In the genomic region with DNA sequence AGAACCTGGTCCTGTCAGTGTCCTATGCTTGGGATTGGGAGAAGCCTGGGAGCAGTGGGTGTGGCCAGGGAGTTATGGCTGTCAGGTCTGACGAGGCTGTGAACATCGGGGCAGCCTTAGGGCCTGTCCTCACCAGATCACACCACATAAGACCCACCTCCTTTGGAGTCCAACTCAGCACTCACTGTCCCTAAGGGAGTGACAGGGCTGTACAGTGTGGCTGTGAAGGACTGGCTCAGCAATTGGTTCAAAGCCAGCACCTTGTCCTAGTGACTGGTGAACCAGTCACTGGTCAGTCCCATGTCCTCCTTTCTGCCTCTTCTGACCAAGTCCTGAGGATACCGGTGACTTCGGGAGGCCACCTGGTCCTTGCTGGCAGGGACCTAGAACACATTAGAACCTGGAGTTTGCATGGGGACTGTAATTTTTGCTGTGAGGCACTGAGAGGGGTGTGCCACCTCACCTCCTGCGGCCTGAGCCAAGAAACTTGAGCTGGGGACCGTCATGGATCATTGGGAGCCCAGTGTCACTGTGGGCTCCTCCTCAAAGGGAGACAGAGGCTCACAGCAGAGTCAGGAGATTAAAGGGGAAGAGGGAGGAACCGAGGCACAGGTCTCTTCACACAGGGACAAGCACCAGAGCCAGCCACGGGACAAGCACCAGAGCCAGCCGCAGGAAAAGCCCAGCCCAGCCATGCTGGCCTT, we compare ENCODE assay signal across 7 mouse cellular contexts. TPM values are rescaled to one million over a fixed set of nuclear protein-coding genes. Genes with fewer than 3 reads are reported as not detected.
A peak's percentile ranks its signal among the peaks of the same experiment; 100 is the strongest.
DNase-seq lines count a peak whose midpoint lies in the region; ATAC-seq and TF ChIP-seq lines count a peak whose summit lies in the region.

No protein-coding gene starts in this region.

- WGBS in lung, embryonic 14.5 days: 56% methylated on average over 9 of the region's 9 CpGs
- WGBS in heart, embryonic 16.5 days: 47% methylated on average over 9 of the region's 9 CpGs
- 57% methylated on average over 9 of the region's 9 CpGs for WGBS in midbrain, embryonic 12.5 days

- H3K27ac ChIP-seq in lung, embryonic 14.5 days (ENCODE audit: low read depth): peak overlapping the region; percentile 99; the same call in 1 of the 2 replicates
- peak overlapping the region; percentile 100 for H3K27ac ChIP-seq in heart, embryonic 16.5 days (ENCODE audit: low read length)
- peak overlapping the region; percentile 95; the same call in 1 of the 2 replicates for H3K27ac ChIP-seq in midbrain, embryonic 12.5 days (replicated peaks)

- H3K36me3 ChIP-seq in lung, embryonic 14.5 days (ENCODE audit: insufficient read depth): 0 out of 2 replicates have a peak, but pooled peaks cover 6% of the 10 kb centered on the region
- H3K36me3 ChIP-seq in heart, embryonic 16.5 days (ENCODE audit: control insufficient read depth, insufficient read depth): no peaks in the 10 kb centered on the region; the same call in 1 of the 2 replicates
- peaks cover 16% of the 10 kb centered on the region for H3K36me3 ChIP-seq in midbrain, embryonic 12.5 days

- 0 out of 2 replicates have a peak overlapping the region, but pooled peaks have one; percentile 91 for H3K4me2 ChIP-seq in lung, embryonic 14.5 days
- no peak overlapping the region for H3K4me2 ChIP-seq in heart, embryonic 16.5 days (ENCODE audit: low read depth, low read length)
- no peak overlapping the region for H3K4me2 ChIP-seq in midbrain, embryonic 12.5 days (replicated peaks)

- no peak overlapping the region for H3K4me3 ChIP-seq in lung, embryonic 14.5 days (ENCODE audit: low read depth, low read length)
- H3K4me3 ChIP-seq in heart, embryonic 16.5 days (ENCODE audit: low read length): no peak overlapping the region
- no peak overlapping the region for H3K4me3 ChIP-seq in midbrain, embryonic 12.5 days

- DNase-seq in lung, embryonic 14.5 days: no peak
- no peak for DNase-seq in lung, adult 18-20 months
- DNase-seq in adrenal gland, postnatal 36 days: peak; percentile 51 to 70
- no peak for DNase-seq in frontal cortex, adult 2 months (ENCODE audit: extremely low spot score in 1 of 2, low spot score in 1 of 2)
- DNase-seq in spleen, adult 18-20 months: no peak

- no peak for ATAC-seq in lung, embryonic 14.5 days (ENCODE audit: insufficient read depth)
- ATAC-seq in heart, embryonic 16.5 days (replicated peaks; ENCODE audit: extremely low read depth, insufficient read depth, low FRiP score): no peak
- ATAC-seq in midbrain, embryonic 12.5 days (ENCODE audit: low FRiP score, low read depth): no peak

- no peak overlapping the region for H3K9ac ChIP-seq in lung, embryonic 14.5 days
- no peak overlapping the region for H3K9ac ChIP-seq in heart, embryonic 16.5 days (ENCODE audit: low read length)
- H3K9ac ChIP-seq in midbrain, embryonic 12.5 days (replicated peaks): no peak overlapping the region

- H3K27me3 ChIP-seq in lung, embryonic 14.5 days (ENCODE audit: insufficient read depth, low read length): no peaks in the 10 kb centered on the region
- no peaks in the 10 kb centered on the region for H3K27me3 ChIP-seq in heart, embryonic 16.5 days (ENCODE audit: control insufficient read depth, insufficient read depth, low read length)
- no peaks in the 10 kb centered on the region for H3K27me3 ChIP-seq in midbrain, embryonic 12.5 days

- H3K9me3 ChIP-seq in lung, embryonic 14.5 days (ENCODE audit: low read depth, low read length): no peaks in the 10 kb centered on the region
- no peaks in the 10 kb centered on the region for H3K9me3 ChIP-seq in heart, embryonic 16.5 days (replicated peaks; ENCODE audit: control insufficient read depth, low read length)
- no peaks in the 10 kb centered on the region for H3K9me3 ChIP-seq in midbrain, embryonic 12.5 days

- TF ChIP-seq CTCF in lung, embryonic 14.5 days (IDR thresholded peaks at IDR 0.05; ENCODE audit: low read depth): no peak

- H3K4me1 ChIP-seq in lung, embryonic 14.5 days (ENCODE audit: insufficient read depth): peaks cover 27% of the 10 kb centered on the region
- peaks cover 35% of the 10 kb centered on the region for H3K4me1 ChIP-seq in heart, embryonic 16.5 days (ENCODE audit: control insufficient read depth, insufficient read depth, low read length)
- peaks cover 32% of the 10 kb centered on the region for H3K4me1 ChIP-seq in midbrain, embryonic 12.5 days

RNA-seq across cellular contexts. Expression of gene Mknk2, which starts 1.8 kb away (rescaled TPM):
- 102 and 110 TPM in 2 replicates for polyA plus RNA-seq in lung, embryonic 14.5 days (2014; fragmentation: Nextera tagmentation; extraction: Ambion mirVana)
- total RNA-seq in adrenal gland, postnatal 36 days (2021): 100 to 1,000 TPM; 178 to 198 TPM
- 82.1 and 92.8 TPM in 2 replicates for polyA plus RNA-seq in heart, embryonic 16.5 days (2015; fragmentation: Nextera tagmentation; extraction: Ambion mirVana)
- polyA plus RNA-seq in midbrain, embryonic 12.5 days (2016; fragmentation: Nextera tagmentation; extraction: Ambion mirVana): 83.6 and 86.5 TPM in 2 replicates
- 43.8 and 51.6 TPM in 2 replicates for polyA plus RNA-seq in frontal cortex, adult 2 months (2012; rRNA removed)

RNA-seq across cellular contexts. Expression of gene Mob3a, which starts 22.1 kb away (rescaled TPM):
- 35.1 and 40.3 TPM in 2 replicates for polyA plus RNA-seq in lung, embryonic 14.5 days (2014; fragmentation: Nextera tagmentation; extraction: Ambion mirVana)
- 10 to 100 TPM; 19.4 to 20.1 TPM for total RNA-seq in adrenal gland, postnatal 36 days (2021)
- 29.0 and 33.4 TPM in 2 replicates for polyA plus RNA-seq in heart, embryonic 16.5 days (2015; fragmentation: Nextera tagmentation; extraction: Ambion mirVana)
- polyA plus RNA-seq in midbrain, embryonic 12.5 days (2016; fragmentation: Nextera tagmentation; extraction: Ambion mirVana): 60.4 and 67.0 TPM in 2 replicates
- 9.1 and 10.6 TPM in 2 replicates for polyA plus RNA-seq in frontal cortex, adult 2 months (2012; rRNA removed)

RNA-seq across cellular contexts. Expression of gene Izumo4, which starts 22.3 kb away (rescaled TPM):
- 6.7 and 7.3 TPM in 2 replicates for polyA plus RNA-seq in lung, embryonic 14.5 days (2014; fragmentation: Nextera tagmentation; extraction: Ambion mirVana)
- total RNA-seq in adrenal gland, postnatal 36 days (2021): 10 to 100 TPM in 1 of 2 experiments, 1 to 10 TPM in 1; 9.9 to 16.6 TPM
- 11.2 and 13.2 TPM in 2 replicates for polyA plus RNA-seq in heart, embryonic 16.5 days (2015; fragmentation: Nextera tagmentation; extraction: Ambion mirVana)
- polyA plus RNA-seq in midbrain, embryonic 12.5 days (2016; fragmentation: Nextera tagmentation; extraction: Ambion mirVana): 24.9 and 29.9 TPM in 2 replicates
- 99.6 and 108 TPM in 2 replicates for polyA plus RNA-seq in frontal cortex, adult 2 months (2012; rRNA removed)

RNA-seq across cellular contexts. Expression of gene Btbd2, which starts 22.8 kb away (rescaled TPM):
- polyA plus RNA-seq in lung, embryonic 14.5 days (2014; fragmentation: Nextera tagmentation; extraction: Ambion mirVana): 82.5 and 101 TPM in 2 replicates
- total RNA-seq in adrenal gland, postnatal 36 days (2021): 10 to 100 TPM; 61.7 to 71.2 TPM
- polyA plus RNA-seq in heart, embryonic 16.5 days (2015; fragmentation: Nextera tagmentation; extraction: Ambion mirVana): 41.7 and 58.2 TPM in 2 replicates
- polyA plus RNA-seq in midbrain, embryonic 12.5 days (2016; fragmentation: Nextera tagmentation; extraction: Ambion mirVana): 82.7 and 95.3 TPM in 2 replicates
- polyA plus RNA-seq in frontal cortex, adult 2 months (2012; rRNA removed): 108 and 109 TPM in 2 replicates

RNA-seq across cellular contexts. Expression of gene Csnk1g2, which starts 57.1 kb away (rescaled TPM):
- 105 and 124 TPM in 2 replicates for polyA plus RNA-seq in lung, embryonic 14.5 days (2014; fragmentation: Nextera tagmentation; extraction: Ambion mirVana)
- 100 to 1,000 TPM; 129 to 135 TPM for total RNA-seq in adrenal gland, postnatal 36 days (2021)
- polyA plus RNA-seq in heart, embryonic 16.5 days (2015; fragmentation: Nextera tagmentation; extraction: Ambion mirVana): 50.7 and 103 TPM in 2 replicates
- 180 and 194 TPM in 2 replicates for polyA plus RNA-seq in midbrain, embryonic 12.5 days (2016; fragmentation: Nextera tagmentation; extraction: Ambion mirVana)
- 252 and 270 TPM in 2 replicates for polyA plus RNA-seq in frontal cortex, adult 2 months (2012; rRNA removed)

Comparison
In these comparisons a context has a peak if more than half of its experiments do, and no peak if none do; other contexts are left out.
1. DNase-seq: peak in adrenal gland, postnatal 36 days (2 of 2); none in lung, embryonic 14.5 days (single experiment), lung, adult 18-20 months (0 of 2), frontal cortex, adult 2 months (0 of 2) and spleen, adult 18-20 months (0 of 2).
2. Peak in every context shown above with its lines, with median percentiles within 50 percentile points of each other: H3K27ac ChIP-seq.